Mouse (Mus musculus) splenic B cell, adult 2 months (primary cell): ENCODE data around the gene Rin2.

Experiments
- DNase-seq: peaks from one replicate; pipeline ENCODE4 v3.0.0-alpha.2; 2011; ENCODE audit warnings: low read depth, low spot score
- H3K27me3 ChIP-seq: 2 replicates; pipeline ENCODE4 v1.6.1; 2012; ENCODE audit warnings: mild to moderate bottlenecking, low read length, moderate library complexity, mixed read lengths; ENCODE audit not compliant: control insufficient read depth, poor library complexity, insufficient read depth, severe bottlenecking
- H3K36me3 ChIP-seq: 2 replicates; pipeline ENCODE4 v1.6.1; 2012; ENCODE audit warnings: mild to moderate bottlenecking, low read length, moderate library complexity, mixed read lengths; ENCODE audit not compliant: control insufficient read depth, poor library complexity, insufficient read depth, severe bottlenecking

The Rin2 gene

DNA sequence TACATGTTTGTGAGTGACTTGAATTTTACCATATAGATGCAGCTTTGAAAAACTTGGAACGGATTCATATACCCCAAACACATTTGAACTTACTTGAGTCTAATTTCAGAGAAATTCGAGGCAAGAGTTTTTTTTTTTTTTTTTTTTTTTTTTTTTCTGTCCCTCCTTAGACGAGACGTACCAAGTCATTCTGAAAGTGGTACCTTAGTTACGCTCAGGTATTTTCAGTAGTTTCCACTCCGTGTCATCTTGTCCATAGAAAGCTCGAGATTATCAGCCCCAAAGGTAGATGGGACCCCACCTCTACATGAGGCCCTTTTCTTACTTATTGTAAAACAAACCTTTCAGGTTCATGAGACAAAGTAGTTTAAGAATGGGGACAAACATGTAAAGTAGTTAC lies 55.9 kb downstream of the Rin2 start:
- Histone ChIP-seq H3K36me3 (no peaks in the 10 kb centered on the region), H3K27me3 (no peaks in the 10 kb centered on the region)
- no peak for DNase-seq

GRCm38 (mm10) chr2:145735079-145735478 lies 60.1 kb downstream of the Rin2 start:
- Histone ChIP-seq H3K36me3 (no peaks in the 10 kb centered on the region), H3K27me3 (no peaks in the 10 kb centered on the region)
- no peak for DNase-seq

DNA sequence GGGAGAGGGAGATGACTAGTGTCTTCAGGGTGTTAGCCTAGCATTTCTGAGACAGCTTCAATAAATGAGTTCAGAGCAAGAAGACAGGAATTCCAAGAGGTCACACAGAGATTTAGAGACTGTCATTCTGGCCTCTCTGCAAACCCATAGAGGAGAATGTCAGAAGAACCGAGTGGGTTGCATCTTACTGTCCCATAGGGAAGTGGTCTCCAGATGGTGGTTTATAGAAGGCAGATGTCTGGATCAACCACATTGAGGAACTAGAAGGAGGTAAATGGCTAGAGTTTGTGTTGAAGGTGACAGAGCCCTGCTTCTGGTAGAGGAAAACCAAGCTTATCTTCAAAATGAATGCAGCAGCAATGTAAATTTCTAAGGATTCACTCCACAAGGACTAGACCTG lies 61.5 kb downstream of the Rin2 start:
- no peaks in the 10 kb centered on the region for H3K36me3 ChIP-seq

DNA sequence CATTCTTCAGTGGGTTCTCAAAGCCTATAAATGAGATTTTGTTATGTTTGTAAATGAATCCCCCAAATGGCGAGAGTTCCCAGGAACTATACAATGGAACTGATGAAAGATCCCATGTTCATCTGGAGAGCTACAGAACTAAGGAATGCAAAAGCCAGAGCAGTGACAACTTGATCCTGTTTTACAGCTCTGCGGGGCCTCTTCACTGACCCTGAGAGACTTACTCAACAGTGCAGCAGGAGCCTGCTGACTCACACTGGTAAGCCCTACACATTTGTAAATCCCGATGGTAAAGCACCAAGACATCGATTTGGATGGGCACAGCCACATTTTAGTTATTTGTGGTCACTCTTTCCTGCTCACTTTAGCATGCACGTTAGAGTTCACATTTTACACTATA lies 62.2 kb downstream of the Rin2 start:
- no peak for DNase-seq
- Histone ChIP-seq H3K27me3 (no peaks in the 10 kb centered on the region), H3K36me3 (no peaks in the 10 kb centered on the region)

More for the DNA sequence above, 61.5 kb downstream of the Rin2 start:
- no peaks in the 10 kb centered on the region for H3K27me3 ChIP-seq
- DNase-seq: no peak

GRCm38 (mm10) chr2:145740729-145741128 lies 65.7 kb downstream of the Rin2 start:
- Histone ChIP-seq H3K36me3 (no peaks in the 10 kb centered on the region), H3K27me3 (no peaks in the 10 kb centered on the region)
- peak; percentile 3 for DNase-seq

DNA sequence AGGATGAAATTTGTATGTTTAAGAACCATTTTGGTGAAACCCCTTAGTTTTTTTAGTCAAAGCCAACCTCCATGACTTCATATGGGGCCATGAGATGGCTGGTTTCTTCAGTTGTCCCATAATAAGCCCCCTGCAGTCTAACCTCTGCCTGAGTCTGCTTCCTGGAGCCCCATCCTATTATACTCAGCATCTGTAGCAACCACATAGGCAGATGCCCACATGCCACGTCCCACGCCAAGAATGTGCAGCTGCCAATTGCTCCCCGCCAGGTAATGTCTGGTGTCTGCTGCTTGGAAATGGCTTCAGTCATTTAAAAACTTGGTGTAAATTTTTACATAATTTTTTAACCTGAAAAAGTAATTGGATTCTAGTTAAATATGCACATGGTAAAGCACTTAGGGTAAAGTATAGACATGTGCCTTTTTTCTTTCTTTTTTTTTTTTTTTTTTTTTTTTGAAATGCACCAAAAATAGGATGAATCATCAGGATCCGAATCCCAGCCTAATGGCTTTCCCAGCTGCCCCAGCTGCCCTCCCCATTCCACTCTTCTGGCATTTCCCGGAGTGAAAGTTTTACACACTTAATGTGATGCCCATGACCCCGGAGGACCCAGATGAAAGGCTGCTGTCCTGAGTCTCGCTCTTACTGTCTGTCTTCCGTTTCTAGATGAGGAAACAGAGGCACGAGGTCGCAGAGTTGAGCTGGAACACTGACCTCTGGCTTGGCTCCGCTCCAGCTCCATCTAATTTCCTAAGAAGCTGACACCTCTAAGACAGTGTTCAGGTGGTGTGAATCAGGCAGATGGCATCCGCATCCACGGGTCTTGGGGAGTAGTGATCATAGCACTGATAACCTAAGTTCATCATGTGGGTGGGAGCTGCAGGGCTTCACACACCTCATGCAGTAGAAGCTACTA lies 68.0 kb downstream of the Rin2 start:
- H3K27me3 ChIP-seq: no peaks in the 10 kb centered on the region
- H3K36me3 ChIP-seq: no peaks in the 10 kb centered on the region
- no peak for DNase-seq

- no peak for DNase-seq
- no peaks in the 10 kb centered on the region for H3K27me3 ChIP-seq
These were observed 71.4 kb downstream of the Rin2 start for GRCm38 (mm10) chr2:145746406-145746805.

GRCm38 (mm10) chr2:145749645-145750044 lies 74.6 kb downstream of the Rin2 start:
- Histone ChIP-seq H3K27me3 (no peaks in the 10 kb centered on the region), H3K36me3 (no peaks in the 10 kb centered on the region)
- no peak for DNase-seq

More at GRCm38 (mm10) chr2:145746406-145746805, 71.4 kb downstream of the Rin2 start:
- H3K36me3 ChIP-seq: no peaks in the 10 kb centered on the region

GRCm38 (mm10) chr2:145752572-145752971 lies 77.6 kb downstream of the Rin2 start:
- DNase-seq: no peak
- Histone ChIP-seq H3K27me3 (no peaks in the 10 kb centered on the region), H3K36me3 (no peaks in the 10 kb centered on the region)

DNA sequence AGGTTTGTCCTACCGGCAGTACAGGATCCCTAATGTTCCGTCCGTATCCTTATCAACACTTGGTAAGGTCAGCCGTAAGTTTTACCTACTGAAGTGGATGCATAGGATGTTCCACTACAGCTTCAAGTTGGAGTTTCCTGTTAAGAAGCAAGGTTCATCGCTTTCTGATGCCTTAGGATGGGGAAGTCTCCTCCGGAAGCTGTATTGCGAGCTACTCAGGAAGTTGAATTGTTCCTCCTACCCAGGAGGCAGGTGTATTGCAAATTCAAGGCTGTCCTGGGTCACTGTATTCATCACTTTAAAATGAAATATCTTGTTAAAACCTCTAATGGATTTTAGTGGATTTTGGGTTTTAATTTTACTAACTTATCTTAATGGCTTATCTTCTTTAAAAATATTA lies 79.0 kb downstream of the Rin2 start:
- DNase-seq: no peak
- H3K27me3 ChIP-seq: no peaks in the 10 kb centered on the region
- H3K36me3 ChIP-seq: no peaks in the 10 kb centered on the region

DNA sequence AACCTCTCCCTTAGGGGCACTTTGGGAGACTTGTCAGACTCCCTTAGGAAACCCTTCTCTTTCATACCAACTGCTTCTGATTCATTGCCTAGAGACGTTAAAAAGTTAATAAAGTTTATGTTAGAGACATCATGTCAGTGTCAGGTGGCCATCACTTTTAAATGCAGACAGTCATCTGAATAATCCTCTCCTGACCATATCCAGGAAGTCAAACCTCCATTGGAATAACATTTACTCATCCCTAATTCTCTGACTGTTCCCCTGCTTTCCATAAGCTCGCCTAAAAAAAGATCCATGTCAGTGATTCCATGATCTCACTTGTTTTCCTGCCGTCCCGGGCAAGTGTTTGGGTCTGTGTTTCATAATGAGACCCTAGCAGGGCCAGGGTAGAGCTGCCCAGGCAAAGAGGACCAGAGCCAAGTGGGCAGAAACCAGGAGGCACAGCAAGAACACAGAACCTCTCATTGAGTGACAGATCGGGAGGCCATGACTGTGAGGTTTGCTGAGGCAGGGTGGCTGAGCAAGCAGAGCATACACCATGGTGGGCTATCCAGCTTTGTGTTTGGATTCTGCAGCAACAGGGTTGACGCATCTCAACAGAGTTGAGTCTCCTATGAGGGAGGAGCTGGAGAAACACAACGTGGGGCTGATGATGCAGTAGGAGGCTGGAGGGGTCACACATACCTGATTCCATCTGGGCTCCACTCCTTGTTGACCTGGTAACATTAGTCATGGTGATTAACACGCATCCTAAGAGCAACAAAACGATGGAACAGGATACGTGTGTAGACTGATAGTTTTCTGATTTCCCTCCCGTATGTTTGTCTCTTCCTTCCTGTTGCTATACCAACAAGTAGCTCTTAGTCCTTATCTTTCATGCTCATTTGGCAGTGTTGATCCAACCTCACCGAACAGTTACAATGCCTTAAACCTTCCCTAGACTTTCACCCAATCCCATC lies 81.1 kb downstream of the Rin2 start:
- H3K27me3 ChIP-seq: no peaks in the 10 kb centered on the region
- DNase-seq: no peak

GRCm38 (mm10) chr2:145760121-145760520 lies 85.1 kb downstream of the Rin2 start:
- DNase-seq: no peak
- H3K27me3 ChIP-seq: no peaks in the 10 kb centered on the region
- no peaks in the 10 kb centered on the region for H3K36me3 ChIP-seq

More for the DNA sequence above, 81.1 kb downstream of the Rin2 start:
- H3K36me3 ChIP-seq: no peaks in the 10 kb centered on the region

DNA sequence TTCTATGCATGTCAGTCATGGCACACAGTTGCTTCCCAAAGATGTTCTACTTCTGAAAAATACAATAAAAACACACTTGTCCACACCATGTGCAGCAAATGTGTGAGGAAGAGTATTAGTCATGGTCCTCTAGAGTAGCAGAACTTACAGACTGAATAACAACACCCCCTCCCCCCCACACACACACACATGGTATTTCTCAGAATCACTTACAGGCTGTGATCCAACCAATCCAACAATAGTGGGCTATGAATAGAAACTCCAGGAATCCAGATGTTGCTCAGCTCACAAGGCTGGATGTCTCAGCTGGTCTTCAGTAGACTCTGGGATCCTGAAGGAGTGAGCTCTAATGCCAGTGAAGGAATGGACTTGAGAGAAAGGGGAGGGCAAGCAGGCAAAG lies 86.4 kb downstream of the Rin2 start:
- no peak for DNase-seq
- Histone ChIP-seq H3K36me3 (no peaks in the 10 kb centered on the region), H3K27me3 (no peaks in the 10 kb centered on the region)

GRCm38 (mm10) chr2:145769964-145770363 lies 94.9 kb downstream of the Rin2 start:
- no peak for DNase-seq
- Histone ChIP-seq H3K36me3 (no peaks in the 10 kb centered on the region), H3K27me3 (no peaks in the 10 kb centered on the region)
